Mouse (Mus musculus): ENCODE measurements around the gene Vmn1r85. TPM values are rescaled to one million over a fixed set of nuclear protein-coding genes. Genes with fewer than 3 reads are reported as not detected.

The Vmn1r85 gene
- polyA plus RNA-seq, 1 experiment = not detected

DNA sequence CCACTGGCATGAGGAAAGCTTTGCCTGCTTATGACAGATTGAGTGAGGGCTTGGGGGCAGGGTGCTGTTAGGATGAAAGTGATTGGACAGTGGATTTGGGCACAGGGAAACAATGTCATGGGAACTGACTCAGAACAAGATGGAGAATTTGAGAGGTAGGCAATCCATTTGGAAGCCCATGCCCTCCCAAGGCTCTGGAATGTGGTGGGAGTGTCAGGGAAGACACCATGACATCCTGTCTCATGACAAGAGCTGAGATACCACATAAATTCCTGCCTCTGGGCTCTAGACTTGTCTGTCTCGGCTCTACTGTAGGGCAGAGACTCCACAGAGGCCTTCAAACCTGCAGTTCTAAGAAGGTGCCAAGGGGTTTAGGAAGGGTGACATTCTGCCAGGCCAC lies 53.7 kb downstream of the Vmn1r85 start:
- no peak for TF ChIP-seq POLR2A (IDR thresholded peaks at IDR 0.05; ENCODE audit: borderline replicate concordance, extremely low read depth, low read depth, low read length)
- no peak for TF ChIP-seq CTCF (IDR thresholded peaks at IDR 0.05; ENCODE audit: insufficient read depth, low read length)
- no peak overlapping the region for H3K4me3 ChIP-seq (replicated peaks; ENCODE audit: extremely low read depth, low read depth, low read length)
- 96% methylated on average over 1 of the region's 1 CpGs for WGBS
- DNase-seq = no peak
- peaks cover 8% of the 10 kb centered on the region for H3K4me1 ChIP-seq (ENCODE audit: control insufficient read depth, insufficient read depth, low read length)

DNA sequence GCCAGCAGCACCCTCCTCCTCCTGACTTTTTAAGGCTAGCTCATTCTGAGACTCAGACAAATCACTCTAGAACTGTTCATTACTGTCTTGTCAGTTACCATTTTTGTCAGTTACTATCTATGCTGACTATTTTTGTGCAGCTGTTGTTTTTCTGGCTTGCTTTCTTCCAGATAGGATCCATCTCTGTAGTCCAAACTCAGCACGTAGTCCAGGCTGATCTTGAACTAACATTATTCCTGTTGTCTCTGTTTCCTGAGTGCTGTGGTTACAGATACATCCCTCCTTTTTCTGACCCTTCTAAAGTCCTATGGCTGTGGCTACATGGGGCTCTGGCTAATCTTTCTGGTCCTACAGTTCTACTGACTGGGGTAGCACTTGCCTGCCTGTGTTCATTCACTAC lies 55.8 kb downstream of the Vmn1r85 start:
- peaks cover 13% of the 10 kb centered on the region for H3K4me1 ChIP-seq (ENCODE audit: control insufficient read depth, insufficient read depth, low read length)

DNA sequence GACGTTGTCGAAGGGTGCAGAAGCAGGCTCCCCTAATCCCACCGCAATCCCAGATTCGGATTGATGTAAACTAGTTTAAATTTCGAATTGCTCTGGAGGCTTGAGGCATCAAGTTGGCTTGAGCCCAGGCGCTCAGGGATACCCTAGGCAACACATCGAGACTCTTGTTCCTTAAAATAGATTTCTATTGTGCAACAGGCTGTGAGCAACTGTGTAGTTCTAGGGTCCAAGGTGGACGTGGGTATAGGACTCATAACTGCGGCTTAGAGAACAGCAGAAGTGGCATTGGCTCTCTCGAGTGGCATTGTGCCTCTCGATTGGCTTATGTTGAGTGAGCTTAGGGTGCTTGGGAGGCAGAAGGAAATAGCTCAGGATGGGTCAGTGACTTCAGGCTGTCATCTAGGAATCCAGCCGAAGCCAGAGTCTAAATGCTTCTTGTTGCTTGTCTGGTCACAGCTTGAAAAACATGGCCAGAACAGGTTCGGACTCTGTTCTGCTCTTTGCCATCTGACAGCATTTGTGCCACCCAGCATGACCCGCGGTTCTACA lies 56.3 kb downstream of the Vmn1r85 start:
- DNase-seq = no peak
- no peak for TF ChIP-seq POLR2A (IDR thresholded peaks at IDR 0.05; ENCODE audit: borderline replicate concordance, extremely low read depth, low read depth, low read length)
- no peak for TF ChIP-seq CTCF (IDR thresholded peaks at IDR 0.05; ENCODE audit: insufficient read depth, low read length)
- peak overlapping the region; percentile 88 for H3K4me3 ChIP-seq (replicated peaks; ENCODE audit: extremely low read depth, low read depth, low read length)
- H3K4me1 ChIP-seq (ENCODE audit: control insufficient read depth, insufficient read depth, low read length) = peaks cover 9% of the 10 kb centered on the region
- 7% methylated on average over 15 of the region's 15 CpGs for WGBS

More for the DNA sequence above, 55.8 kb downstream of the Vmn1r85 start:
- no peak overlapping the region for H3K4me3 ChIP-seq (replicated peaks; ENCODE audit: extremely low read depth, low read depth, low read length)
- DNase-seq = no peak
- WGBS = 69% methylated on average over 1 of the region's 1 CpGs
- TF ChIP-seq CTCF (IDR thresholded peaks at IDR 0.05; ENCODE audit: insufficient read depth, low read length) (no peak), POLR2A (IDR thresholded peaks at IDR 0.05; ENCODE audit: borderline replicate concordance, extremely low read depth, low read depth, low read length) (no peak)

DNA sequence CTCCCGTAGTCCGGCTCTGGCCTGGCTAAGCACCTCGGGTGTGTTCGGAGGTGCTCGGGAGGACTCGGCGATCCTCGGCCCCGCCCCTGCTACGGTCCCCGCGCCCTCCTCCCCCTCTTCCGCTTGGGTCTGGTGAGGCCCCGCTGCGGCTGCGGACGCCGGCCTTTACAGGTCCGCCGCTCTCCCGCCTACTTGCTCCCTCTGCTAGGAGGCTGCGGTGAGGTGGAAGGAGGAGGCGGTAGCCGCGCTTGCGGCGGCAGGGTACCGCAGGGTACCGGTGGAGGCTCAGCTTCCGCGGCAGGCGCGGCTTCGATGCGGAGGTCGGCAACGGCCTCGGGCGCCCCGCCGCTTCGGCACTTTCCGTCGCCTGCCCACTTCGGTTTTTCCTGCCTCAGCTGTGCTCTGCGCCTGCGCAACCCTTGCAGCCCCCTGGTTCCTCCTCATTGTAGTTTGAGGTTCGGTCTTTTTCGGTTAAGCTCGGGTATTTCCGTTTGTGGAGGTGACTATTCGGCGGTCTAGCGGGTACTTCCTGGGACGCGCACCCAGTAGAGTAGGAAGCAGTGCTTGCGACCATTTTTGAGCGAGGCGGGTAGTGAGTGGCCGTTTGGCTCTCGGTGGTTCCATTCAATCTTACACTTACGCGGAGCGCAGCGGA lies 56.9 kb downstream of the Vmn1r85 start, which contains the start of gene Ube2m:
Gene Ube2m, minus strand, starts transcription at position 375 of the 655 bp plus-strand sequence.
- H3K4me3 ChIP-seq (replicated peaks; ENCODE audit: extremely low read depth, low read depth, low read length) = peak within 1 kb of the TSS; percentile 88
- TF ChIP-seq CTCF (IDR thresholded peaks at IDR 0.05; ENCODE audit: insufficient read depth, low read length) = no peak
- peak; percentile 90 for TF ChIP-seq POLR2A (IDR thresholded peaks at IDR 0.05; ENCODE audit: borderline replicate concordance, extremely low read depth, low read depth, low read length)
- 1% methylated on average over 63 of the region's 65 CpGs for WGBS
- peaks cover 10% of the 10 kb centered on the region for H3K4me1 ChIP-seq (ENCODE audit: control insufficient read depth, insufficient read depth, low read length)
- DNase-seq = peak; percentile 99

DNA sequence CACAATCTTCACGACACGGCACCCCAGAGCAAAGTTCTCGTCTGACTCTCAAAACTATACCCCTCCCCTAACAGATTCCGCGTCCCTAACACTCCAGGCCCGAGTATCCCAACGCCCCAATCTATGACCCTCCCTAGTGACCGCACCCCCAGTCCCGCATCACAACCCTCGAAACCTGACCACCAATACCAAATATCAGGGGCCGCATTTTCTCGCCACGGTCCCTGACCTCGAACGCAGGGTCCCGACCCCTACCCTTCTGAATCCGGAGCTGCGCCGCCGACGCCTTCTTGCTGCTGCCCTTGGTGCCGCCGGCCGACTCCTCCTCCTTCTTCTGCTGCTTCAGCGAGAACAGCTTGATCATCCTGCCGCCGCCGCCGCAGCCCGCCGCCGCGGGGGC lies 57.6 kb downstream of the Vmn1r85 start:
- TF ChIP-seq POLR2A (IDR thresholded peaks at IDR 0.05; ENCODE audit: borderline replicate concordance, extremely low read depth, low read depth, low read length) = no peak
- no peak for TF ChIP-seq CTCF (IDR thresholded peaks at IDR 0.05; ENCODE audit: insufficient read depth, low read length)
- WGBS = under 1% methylated on average over 32 of the region's 33 CpGs
- no peak for DNase-seq
- Histone ChIP-seq H3K4me1 (ENCODE audit: control insufficient read depth, insufficient read depth, low read length) (peaks cover 10% of the 10 kb centered on the region), H3K4me3 (replicated peaks; ENCODE audit: extremely low read depth, low read depth, low read length) (peak overlapping the region; percentile 86)

DNA sequence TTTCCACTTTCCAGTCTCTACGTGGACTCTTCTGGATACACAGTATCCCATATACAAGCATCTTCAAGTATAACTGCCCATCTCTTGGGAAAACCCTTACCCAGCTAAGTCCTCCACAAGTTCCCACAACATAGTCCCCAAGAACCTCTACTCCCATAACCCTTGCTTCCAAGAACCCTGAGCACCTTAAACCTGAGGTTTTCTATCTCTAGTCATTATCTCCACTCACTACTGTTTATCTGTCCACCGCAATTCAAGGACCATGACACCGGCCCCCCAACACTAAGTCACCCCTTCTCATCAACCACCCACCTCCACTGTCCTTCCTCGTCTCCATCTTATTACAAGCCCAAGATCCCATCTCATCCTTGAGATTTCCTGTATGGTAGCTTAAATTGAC lies 58.2 kb downstream of the Vmn1r85 start:
- DNase-seq = no peak
- TF ChIP-seq CTCF (IDR thresholded peaks at IDR 0.05; ENCODE audit: insufficient read depth, low read length) (no peak), POLR2A (IDR thresholded peaks at IDR 0.05; ENCODE audit: borderline replicate concordance, extremely low read depth, low read depth, low read length) (no peak)
- WGBS = 26% methylated on average over 4 of the region's 4 CpGs
- H3K4me3 ChIP-seq (replicated peaks; ENCODE audit: extremely low read depth, low read depth, low read length) = peak overlapping the region; percentile 86
- peaks cover 10% of the 10 kb centered on the region for H3K4me1 ChIP-seq (ENCODE audit: control insufficient read depth, insufficient read depth, low read length)

DNA sequence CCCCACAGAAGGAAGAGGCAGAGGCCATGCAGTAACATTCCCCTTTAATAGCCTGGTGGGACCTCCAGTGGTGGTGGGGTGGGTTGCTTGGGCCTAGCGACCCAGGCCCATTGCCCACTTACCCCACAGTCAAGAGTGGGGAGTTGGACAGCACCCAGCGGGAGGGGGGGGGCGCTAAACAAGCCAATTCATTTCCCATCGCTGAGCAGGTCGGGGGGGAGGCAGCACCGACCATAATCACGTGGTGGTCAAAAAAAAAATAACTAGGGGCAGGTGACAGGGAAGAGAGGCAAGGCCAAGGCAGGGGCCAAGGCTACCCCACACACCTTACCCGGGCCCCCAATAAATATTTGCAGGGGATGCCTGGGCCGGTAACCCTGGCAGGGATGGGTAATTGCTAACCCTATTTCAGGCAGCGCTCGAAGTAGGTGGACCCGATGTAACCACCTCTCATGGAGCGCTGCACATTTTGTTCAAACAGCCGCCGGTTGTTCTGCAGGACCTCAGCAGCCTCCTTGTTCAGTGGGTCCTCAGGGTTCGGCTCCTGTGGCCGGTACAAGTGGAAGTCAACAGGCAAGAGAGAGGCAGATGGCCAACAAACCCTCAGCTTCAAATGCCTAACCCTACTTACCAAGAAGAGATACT lies 59.6 kb downstream of the Vmn1r85 start:
- 74% methylated on average over 17 of the region's 17 CpGs for WGBS
- DNase-seq = no peak
- peaks cover 10% of the 10 kb centered on the region for H3K4me1 ChIP-seq (ENCODE audit: control insufficient read depth, insufficient read depth, low read length)
- no peak for TF ChIP-seq POLR2A (IDR thresholded peaks at IDR 0.05; ENCODE audit: borderline replicate concordance, extremely low read depth, low read depth, low read length)
- no peak for TF ChIP-seq CTCF (IDR thresholded peaks at IDR 0.05; ENCODE audit: insufficient read depth, low read length)
- no peak overlapping the region for H3K4me3 ChIP-seq (replicated peaks; ENCODE audit: extremely low read depth, low read depth, low read length)

DNA sequence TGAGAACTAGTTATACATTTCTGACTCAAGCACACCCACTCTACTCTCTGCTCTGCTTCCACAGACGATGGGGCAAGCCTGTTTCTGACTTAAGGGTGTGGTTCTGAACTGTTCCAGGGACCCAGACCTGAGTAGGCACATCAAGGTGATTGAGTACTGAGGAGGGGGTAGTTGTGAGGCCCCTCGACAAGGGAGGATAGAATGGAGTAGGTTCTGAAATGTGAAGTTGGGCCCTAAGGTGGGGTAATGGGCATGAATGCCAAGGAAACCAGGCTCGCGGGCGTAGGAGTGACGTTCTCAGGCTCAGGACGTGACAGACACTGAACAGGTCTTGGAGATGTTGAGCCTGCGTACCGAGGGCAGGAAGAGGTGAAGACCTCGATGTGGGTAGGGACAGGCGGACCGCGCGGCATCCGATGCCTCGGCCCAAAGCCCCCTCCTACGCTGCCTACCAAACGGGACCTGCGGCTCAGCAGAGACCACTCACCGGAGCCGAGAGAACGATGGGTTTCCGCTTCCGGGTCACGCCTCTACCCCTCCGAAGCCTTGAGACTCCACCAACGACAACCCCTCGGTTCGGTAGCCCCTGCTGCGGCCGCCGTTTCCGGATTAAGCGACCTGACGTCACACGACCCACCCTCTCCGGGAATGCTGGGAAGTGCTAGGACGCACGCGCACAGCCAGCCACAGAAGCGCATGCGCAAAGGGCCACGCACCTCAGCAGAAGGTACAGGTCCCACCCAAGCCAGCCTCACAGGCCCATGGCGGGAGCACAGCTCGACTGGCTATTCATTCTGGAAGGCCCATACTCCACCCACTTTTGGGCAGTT lies 60.6 kb downstream of the Vmn1r85 start, which contains the start of gene Chmp2a:
Gene Chmp2a, minus strand, starts transcription at position 660 of the 830 bp plus-strand sequence.
- H3K4me1 ChIP-seq (ENCODE audit: control insufficient read depth, insufficient read depth, low read length) = peaks cover 10% of the 10 kb centered on the region
- WGBS = under 1% methylated on average over 45 of the region's 45 CpGs
- TF ChIP-seq CTCF (IDR thresholded peaks at IDR 0.05; ENCODE audit: insufficient read depth, low read length) = no peak
- peak; percentile 87 for TF ChIP-seq POLR2A (IDR thresholded peaks at IDR 0.05; ENCODE audit: borderline replicate concordance, extremely low read depth, low read depth, low read length)
- peak; percentile 97 for DNase-seq
- peak within 1 kb of the TSS; percentile 89 for H3K4me3 ChIP-seq (replicated peaks; ENCODE audit: extremely low read depth, low read depth, low read length)
